Mouse (Mus musculus) mouse trophoblast stem cell (cell line): ENCODE measurements at regions not wholly inside any gene's neighbourhood (a gene's known extent, or its start where the extent isn't known, plus 50 kb on each side); places are given as distances from the start of the nearest gene placed in this dataset.

Experiments
- in situ Hi-C, 2 experiments: fragments of 300-500 bp; cut with MseI, MboI; formaldehyde crosslinking; loops; 2 replicates in 1 of 2; 3 replicates in 1 of 2; pipeline ENCODE4 v1.15.1; 2025

DNA sequence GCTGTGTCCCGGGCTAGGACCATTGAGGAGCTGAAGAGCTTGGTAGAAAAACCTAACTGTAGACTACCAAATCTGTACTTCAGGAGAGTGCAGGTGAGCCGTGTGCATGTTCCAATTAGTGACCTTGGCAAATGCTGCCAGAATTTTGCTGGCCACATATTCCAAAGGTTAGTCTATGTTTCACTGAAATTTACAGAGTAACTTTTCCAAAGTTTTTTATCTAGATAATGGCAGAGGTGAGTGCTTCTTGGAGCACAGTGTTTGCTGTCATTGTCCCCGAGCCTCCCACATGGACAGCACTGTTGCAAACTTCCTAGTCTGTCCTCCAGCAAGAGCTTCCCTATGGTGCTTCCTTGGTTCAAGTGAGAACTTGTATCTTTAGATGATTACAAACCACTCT, 232.5 kb downstream of the Foxa2 start:
- in situ Hi-C loops: no loop called here

DNA sequence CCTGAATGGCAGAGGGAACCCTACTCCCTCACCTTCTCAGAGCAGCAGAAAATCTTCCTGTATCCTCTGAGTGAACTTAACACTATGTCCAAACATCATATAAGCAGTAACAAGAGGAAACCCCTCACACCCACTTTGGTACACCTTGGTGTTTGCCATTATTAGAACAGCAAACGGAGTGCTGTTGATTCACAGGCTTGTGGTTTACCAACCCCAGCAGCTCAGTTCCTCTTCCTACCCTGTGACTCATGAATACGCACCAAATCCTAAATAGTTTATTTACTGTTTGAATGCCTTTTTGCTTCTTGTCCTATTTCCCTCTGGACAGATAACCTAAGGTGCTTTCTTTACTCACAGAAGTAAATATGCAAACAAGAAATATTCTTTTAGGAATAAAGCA, 233.3 kb downstream of the Foxa2 start:
- in situ Hi-C loops: no loop called here

DNA sequence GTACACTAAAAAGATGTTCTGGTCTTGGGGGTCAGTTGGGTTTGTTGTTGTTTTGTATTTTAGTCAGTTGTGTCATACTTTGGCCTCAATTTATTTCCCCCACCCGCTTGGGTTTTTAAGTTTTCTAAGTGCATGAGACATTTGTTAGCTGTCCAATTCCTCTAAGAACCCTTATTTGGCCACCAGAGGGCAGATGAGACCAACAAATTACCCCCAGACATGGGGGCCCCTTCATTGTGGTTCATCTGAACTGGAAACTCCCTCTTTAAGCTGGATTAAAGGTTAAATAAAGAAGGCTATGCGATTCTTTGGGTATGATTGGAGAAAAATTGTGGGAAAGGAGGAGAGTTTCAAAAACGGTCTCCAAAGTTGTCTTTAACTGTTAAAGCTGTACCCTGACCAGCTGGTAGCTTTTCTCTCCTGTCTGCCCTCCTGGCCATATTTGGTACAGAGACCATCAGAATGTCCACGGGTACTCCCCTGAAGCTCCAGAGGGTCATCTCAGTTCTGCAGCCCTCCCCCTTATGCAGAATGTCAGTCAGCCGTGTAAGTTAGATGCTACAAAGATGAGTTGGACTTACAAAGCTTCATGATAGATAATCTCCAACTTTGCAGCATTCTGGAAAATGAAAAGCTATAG, 238.6 kb downstream of the Foxa2 start:
- in situ Hi-C loops: loop anchor here (10.0 kb wide), 2 partner anchors 237 to 297 kb away; partner anchors contain the start of gene Foxa2 (in 2 of the 2)

DNA sequence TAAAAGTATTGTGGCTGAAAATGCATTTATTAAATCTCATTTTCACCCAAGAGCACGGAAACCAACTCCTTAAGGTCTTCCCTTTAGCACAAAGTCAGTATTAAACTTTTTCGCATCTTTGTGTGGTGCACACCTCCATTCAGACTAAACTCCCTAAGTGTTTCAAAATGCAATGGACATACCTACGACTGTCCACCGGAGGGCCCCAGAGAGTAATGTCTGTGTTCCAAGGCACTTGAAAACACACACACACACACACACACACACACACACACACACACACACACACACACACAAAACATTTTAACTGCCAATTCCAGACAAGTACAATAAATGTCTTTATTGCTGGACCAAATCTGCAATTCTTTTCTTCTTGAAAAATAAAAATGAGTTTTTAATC, 243.7 kb downstream of the Foxa2 start:
- in situ Hi-C loops: loop anchor here (10.0 kb wide), 2 partner anchors 242 to 302 kb away; partner anchors contain the start of gene Foxa2 (in 2 of the 2)

DNA sequence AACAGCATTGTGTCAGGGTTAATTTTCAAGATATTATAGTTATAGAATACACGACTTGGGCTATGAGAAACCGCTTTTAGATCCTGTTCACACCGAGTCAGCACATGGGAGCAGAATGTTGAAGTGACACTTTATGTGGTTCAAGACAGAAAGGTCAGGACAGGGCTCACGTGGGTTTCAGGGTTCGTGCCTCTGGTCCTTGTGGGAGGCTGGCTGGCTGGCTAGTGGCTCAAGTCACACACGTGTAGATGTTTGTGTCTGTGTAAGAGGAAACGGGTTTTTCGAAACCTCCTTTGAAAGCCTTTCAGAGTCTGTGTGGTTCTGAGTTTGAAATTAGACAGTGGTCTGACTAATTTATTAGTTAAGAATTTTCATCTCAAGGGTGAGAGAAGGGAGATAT, 255.3 kb downstream of the Foxa2 start:
- in situ Hi-C loops: no loop called here

DNA sequence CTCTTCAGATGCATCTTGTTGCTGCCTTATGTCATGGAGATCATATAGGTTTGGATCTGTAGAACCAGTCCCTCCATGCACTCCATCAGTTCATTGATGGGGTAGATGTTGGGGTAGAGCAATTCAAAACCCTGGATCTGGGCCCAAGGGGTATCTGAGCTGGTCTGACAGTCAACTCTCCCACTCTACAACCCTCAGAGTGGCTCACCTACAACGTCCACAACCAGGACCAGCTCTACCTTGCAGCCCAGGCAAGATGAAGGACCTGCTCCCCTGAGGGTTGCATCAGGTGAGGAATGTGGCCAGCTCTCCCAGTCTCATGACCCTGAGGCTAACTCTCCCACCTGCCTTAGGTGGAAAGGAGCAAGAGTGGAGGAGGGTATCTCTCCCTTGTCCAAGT, 256.9 kb downstream of the Foxa2 start:
- in situ Hi-C loops: no loop called here

DNA sequence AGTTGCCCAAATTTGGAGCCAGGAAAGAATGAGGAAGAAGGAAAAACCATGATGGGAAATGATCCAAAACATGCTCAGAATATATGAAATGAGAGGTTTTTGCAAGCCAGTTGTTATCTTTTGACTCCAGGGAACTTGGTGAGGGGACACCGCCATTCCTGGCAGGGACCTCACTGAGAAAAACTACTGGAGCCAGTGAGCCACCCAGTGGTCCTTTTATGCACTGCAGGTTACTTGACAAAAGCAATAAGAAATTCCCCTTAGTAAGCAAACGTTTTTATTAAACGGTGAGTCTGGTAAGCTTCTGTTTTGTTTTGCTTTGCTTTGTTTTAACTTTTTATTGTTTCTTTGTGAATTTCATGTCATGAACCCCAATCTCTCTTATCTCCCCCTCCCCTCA, 257.5 kb downstream of the Foxa2 start:
- in situ Hi-C loops: no loop called here

DNA sequence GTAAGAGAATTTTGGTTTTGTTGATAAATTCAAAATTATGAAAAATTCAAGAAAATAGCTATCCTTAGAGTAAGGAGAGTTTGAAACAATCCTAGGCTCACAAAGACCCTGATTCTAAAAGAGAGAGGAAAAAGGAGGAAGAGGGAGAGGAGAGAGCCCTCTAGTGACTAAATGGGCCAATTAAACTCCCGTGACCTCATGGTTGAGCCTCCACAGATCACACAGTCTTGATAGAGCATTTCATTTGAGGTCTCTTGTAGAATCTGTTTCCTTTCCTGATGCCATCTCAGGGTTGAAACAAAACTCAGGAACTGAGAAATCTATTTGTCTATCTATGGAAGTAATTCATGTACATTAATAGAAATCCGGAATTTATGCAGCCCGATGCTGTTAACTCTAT, 258.8 kb downstream of the Foxa2 start:
- in situ Hi-C loops: no loop called here

DNA sequence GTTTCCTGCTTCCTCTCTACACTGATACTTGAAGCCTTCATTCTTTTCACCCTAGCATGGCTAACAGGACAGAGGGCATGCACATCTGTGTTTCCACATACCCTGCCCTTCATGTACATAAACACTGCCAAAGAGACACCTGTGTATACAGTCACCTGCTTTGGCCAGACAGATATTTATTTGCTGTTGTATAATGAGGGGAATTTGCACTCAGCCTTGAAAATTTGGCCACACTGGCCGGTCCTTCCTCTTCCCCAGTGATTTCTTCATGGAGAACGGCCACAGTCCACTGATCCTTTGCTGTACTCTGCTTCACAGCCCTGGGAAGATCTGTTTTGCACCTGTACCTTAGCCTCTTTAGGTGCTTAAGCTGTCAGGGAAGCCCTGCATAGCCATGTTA, 264.3 kb downstream of the Foxa2 start:
- in situ Hi-C loops: no loop called here

DNA sequence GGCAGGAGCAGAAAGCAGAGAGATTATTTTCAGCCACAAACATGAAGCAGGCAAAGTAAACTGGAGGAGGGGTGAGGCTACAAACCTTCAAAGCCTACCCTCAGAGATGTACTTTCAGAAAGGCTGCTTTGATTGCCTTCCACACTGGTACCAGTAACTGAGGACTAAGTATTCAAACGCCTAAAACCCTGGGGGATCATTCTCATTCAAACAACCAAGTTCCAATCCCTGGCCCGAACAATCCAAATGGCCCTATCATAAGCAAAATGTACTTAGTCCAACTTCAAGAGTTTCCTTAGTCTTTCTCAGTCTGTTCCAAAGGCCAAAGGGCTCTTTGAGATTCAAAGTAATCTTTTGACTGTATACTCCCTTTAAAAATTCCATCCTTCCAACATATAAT, 270.5 kb downstream of the Foxa2 start:
- in situ Hi-C loops: no loop called here

DNA sequence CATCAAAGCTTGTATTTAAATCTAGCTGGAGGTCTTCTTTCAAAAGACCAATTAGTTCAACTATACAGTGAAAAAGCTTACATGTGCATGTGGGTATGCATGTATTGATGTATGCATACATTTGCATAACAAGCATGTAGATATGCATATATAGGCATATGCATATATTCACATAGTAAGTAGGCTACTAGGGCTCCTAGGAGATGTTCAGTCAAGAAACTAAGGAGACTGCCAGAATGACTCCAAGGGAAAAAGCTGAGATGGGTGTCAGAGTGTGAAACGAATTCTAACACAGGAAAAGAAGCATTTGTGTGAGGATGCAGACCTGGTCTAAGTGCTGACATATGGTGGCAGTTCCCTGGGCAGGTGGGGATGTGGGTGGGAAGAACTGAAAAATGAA, 274.2 kb downstream of the Foxa2 start:
- in situ Hi-C loops: no loop called here

DNA sequence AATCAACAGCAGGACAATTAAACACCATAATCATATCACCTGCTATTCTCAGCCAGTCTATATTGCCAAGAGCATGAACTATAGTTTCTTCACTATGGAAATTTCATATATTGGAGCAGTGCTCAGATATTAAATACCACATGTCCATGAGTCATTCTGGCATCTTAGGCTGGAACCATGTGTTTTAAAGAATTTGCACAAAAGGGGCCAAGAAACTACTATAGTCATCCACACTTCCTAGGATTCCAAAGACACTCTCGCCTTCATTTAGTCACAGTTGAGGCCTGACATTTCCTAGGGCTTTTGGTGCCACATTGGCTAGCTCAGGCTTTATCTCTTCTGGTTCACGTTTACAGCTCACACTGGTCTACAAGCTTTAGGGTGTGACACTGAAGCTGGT, 293.7 kb downstream of the Foxa2 start:
- in situ Hi-C loops: no loop called here

DNA sequence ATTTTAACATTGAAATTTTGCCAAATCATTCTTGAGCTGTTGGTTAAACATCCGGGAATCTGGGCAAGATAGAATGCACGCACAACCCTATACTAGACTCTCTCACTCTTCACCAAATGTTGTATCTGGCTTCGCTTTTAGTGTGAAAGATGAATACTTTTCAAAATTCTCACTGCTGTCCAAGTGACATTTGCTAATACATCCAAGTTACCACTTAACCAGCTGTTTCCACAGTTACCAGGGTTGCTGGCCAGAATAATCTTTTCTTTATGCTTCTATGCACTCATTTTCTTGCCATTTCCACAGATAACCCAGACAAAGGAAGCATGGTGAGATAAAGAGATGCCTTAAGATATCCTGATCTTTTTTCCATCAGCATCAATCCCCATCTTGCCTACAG, 294.9 kb downstream of the Foxa2 start:
- in situ Hi-C loops: no loop called here

DNA sequence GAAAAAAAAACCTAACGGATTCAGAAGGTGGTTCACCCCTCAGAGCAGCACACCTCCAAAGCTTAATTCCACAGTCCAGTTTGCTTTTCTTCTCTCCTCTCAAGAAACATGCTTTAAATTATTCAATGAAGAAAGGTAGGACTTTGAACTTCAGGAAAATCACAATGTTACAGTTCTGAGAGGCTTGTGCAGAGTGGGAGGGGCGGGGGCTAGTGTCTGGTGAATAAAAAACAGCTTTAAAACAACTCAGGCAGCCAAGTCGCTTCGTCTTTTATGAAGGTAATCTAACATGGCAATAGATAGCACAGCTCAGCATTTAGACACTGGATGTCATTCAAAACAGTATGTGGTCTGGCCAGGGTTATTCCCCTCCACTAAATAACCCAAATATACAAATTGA, 298.8 kb downstream of the Foxa2 start:
- in situ Hi-C loops: no loop called here

DNA sequence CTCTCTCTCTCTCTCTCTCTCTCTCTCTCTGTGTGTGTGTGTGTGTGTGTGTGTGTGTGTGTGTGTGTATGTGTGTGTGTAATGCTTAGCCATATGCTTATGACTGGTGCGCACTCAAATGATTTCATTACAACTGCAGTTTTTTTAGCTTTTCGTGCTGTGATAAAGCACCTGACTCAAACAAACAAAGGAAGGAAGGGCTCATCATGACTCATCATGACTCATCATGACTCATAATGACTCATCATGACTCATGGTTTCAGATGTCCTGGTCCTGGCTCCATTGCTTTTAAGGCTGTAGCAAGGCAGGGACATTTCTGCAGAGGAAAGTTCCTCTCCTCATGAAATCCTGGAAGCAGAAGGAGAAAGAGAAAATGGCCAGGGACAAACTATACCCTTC, 302.9 kb downstream of the Foxa2 start:
- in situ Hi-C loops: no loop called here

DNA sequence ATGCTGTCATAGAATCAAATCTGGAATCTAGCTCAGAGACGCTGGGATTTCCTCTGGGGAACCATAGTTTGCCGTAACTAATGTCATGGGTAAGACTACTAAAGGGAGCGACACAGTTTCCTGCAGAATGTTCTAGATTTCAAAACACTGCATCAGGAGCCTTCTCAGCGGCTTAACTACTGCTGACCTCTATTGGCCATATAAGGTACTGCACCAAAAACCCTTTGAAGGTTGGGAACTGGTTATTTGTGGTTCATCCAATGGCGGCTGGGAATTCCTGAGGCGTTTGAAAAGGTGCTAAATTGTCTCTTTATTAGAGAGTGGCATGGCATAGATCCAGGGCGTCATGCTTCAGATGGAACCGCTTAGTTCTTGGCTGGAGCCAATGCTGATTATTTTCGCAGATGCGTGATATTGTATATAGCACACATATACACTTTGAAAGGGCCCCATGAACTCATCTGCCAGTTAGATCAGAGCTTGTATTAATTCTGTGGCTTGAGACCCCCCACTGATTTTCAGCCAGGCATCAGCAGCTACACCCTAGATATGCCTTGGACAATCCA, 308.4 kb downstream of the Foxa2 start:
- in situ Hi-C loops: no loop called here

DNA sequence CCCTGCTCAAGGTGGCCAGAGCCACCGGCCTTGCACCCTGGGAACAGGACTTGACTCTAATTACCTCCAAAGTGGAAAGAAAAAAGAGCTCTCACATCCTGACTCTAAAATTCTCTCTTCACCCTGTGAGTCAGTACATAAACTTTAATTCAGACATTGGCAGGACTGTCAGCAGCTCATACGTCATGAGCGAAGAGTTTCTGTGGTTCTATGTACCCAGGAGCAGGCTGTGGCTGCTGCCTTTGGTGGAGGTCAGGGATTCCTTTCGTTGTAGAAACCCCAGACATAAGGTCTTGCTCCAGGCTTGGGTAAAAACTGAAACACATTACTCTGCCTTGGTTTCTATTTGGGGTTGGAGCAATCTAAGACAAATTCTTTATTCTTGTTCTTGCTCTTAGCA, 319.4 kb downstream of the Foxa2 start:
- in situ Hi-C loops: no loop called here

DNA sequence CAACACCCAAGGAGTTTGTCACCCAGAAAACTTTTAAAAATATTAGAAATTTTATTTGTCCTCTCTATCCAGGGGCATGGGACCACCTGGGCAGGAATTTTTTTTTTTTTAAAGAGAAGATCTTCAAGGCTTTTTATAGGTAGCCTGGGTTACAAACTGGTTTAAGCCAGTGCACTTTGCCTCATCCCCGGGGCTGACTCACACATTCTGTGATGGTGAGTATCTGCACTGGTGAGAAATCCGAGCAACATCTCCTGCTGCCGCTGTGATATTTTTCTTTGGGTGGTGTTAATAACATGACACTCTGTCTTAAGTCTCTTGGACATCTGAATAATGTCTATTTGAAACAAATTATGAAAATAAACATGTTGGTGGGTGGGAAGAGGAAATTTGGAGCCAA, 327.8 kb downstream of the Foxa2 start:
- in situ Hi-C loops: no loop called here

DNA sequence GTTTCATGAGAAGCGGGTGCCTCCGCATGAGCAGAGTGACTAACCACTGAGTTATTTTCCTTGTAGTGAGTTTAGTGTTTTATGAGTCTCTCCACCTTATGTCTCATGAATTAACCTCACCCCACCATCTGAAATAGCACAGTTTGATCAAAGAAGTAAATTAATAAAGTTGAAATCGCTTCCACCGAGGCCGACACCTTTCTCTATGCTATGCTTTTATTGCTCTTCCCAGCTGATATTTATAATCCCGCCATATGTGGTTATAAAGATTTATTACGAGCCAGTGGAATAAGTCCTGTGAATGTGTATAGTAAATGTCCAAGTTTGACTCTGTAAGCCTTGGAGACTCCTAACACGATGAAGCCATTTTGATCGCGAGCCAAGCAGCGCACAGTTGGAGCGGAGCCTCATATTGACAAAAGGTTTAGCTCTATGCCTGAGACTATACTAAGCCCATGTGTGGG, 329.3 kb downstream of the Foxa2 start:
- in situ Hi-C loops: no loop called here

DNA sequence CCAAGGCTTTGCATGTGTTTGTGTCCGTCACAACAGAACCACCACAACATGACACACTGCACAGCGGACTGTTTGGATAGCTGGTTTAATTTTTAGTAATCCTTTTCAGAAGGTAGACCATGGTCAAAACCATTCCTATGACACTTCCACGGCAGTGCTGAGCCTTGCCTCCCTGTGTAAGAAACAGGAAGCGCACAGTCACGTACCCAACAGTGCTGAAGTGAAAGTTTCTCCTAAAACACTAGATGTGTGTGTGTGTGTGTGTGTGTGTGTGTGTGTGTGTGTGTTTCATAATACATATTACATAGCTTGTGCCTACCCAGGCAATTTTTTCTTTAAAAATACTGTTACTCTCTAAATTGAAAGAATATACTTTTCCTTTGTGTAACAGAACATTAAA, 331.0 kb downstream of the Foxa2 start:
- in situ Hi-C loops: no loop called here

DNA sequence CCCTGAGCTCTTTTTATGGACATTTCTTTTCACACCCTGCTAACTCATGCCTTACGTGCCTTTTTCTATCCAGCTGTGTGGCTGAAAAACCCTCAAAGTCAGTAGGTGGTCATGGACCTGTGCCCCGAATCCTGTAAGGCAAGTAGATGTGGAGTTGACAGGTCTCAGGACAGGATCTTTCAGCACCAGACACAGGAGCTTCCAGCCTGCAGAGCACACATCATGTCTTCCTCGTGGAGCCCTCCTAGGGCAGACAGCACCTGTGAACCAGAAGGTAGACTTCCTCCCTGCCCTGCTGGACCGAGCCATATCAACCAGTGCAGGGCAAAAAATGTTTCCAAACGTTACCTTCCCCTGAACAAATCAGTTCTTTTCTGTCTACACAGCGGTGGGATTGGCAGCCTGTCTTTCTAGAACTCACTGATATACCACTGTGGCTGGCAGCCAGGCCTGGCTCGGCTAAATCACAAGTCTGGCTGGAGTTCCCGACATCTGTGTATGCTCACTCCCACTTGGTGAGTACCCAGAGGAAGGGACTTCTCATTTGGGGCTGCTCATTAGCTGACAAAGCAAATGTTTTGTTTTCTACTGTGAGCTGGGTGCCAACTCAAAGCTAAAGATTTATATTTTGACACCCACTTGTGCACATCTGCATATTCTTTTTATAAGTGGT, 336.0 kb downstream of the Foxa2 start:
- in situ Hi-C loops: no loop called here

DNA sequence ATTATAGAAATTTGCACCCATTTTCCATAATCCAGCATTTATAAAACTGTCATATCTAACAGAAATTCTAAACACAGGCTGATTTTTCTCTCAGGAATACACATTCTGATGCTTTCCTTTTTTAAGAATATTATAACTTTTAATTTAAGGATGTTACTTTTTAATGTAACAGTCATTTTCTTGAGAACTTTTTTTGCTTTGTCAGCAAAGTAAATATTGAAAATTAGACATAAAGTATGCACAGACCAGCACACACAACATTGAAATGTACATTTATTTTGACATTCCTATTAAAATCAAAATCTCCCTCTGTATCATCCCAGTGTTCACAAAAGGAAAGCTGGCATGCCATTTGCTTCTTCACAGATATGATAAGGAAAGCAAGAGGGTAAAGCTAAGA, 337.0 kb downstream of the Foxa2 start:
- in situ Hi-C loops: no loop called here

DNA sequence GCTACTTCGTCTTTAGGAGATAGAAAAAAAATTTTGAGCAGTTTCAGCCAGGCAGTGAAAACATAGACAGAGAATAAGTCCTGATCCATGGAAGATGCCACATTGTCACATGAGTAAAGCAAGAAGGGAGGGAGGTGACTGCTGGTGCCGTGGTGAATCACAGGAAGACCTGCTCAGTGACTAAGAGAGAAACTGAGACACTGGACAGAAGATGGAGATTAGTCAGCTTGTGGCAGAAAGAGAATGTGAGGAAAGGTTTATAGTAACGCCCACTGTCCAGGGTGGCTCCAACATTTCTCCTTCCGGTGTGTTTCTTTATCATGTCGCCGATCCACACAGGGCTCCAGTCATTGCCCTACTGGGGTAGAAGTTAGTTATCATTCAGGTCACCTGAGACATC, 339.6 kb downstream of the Foxa2 start:
- in situ Hi-C loops: no loop called here
